Mouse (Mus musculus) central nervous system, embryonic 14 days (tissue): ENCODE results near the gene Fzd5. TPM values are rescaled to one million over a fixed set of nuclear protein-coding genes. Genes with fewer than 3 reads are reported as not detected.

Experiments
- polyA plus RNA-seq: library from polyadenylated mRNA; depleted of rRNA; stranded (reverse); fragments of >200 nt; gene quantifications from 2 replicates; pipeline ENCODE4 v1.2.3, GENCODE M21; 2012; rRNA removed

Fzd5 gene
- 1.5 and 1.7 TPM in 2 replicates for polyA plus RNA-seq

DNA sequence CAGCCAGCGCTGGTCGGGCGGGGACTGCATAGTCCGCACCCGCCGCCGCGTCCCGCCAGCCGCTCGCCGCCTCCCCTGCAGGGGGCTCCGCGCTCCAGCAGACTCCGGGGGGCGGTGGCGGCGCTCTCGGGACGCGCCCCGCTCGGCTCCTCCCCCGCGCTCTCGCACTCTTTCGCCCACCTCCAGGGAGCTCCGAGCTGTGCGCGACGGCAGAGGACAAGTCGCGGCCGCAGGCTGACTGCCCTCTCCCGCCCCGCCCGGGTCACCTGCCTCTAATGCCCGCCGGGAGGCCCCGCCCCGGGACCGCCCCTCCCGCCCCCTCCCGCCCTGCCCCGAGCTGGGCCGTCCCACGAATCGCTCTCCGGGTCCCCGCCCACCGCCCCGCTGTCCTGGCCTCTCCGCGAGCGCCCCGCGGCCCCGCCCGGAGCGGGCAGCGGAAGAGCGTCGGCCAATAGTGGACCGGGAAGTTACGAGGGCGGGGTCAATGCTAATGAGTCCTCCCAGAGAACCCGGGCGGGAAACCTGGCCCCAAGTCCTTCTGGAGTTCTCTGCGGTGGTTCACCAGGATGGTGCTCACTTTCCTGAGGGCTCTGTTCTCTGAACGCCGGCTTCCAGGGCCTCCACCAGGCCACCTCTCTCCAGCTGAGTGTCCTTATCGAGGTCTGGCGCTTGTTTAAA lies at the start of gene Fzd5:
Gene Fzd5, minus strand, starts transcription at position 250 of the 678 bp plus-strand sequence.

DNA sequence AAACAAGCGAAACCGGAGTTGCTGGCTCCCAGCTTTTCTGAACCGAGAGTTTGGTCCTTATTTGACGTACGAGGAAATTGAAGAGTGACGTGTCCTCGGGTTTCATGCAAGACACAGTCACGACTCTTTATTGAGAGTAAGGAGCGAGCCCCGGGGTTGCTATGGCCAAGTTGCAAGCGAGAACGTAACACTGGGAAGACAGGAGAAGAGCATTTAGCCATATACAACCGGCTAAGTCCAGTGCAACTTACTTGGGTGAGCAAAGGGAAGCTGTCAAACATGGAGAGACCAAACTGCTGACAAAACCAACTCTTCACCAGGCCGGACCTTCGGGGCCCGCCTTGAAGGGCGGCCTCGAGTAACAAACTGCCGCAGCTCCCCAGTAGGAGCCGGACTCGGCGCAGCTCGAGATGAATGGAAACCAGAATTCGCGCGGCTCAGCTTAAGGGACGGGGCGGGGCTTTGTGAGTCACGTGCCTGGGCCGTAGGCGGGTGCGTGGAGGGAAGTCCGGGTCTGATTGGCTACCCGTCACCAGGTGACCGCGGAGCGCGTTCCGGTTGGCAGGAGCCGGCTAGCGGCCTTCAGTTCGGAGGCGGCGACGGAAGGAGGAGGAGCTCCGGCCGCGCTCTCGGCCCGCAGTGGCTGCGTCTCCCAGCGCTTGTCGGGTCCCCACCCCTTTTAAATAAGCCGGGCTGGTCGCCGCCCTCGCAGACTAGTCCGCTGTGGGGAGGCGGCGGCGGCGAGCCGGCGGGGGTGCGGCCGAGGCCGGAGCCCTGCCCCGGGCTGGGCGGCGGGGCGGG lies 47.1 kb downstream of the Fzd5 start, which contains the start of gene Ccnyl1:
Gene Ccnyl1, plus strand, starts transcription at position 243 of the 801 bp plus-strand sequence.

Other genes starting within 250 kb of the Fzd5 start
- 22.5 and 26.3 TPM in 2 replicates for gene Creb1, start 205.1 kb downstream of the Fzd5 start, polyA plus RNA-seq
- 15.1 and 16.5 TPM in 2 replicates for gene Mettl21a, start 120.5 kb downstream of the Fzd5 start, polyA plus RNA-seq
- gene Ccnyl1, start 47.3 kb downstream of the Fzd5 start, polyA plus RNA-seq = 39.5 and 40.5 TPM in 2 replicates
- 4.9 and 5.3 TPM in 2 replicates for gene Plekhm3, start 219.1 kb upstream of the Fzd5 start, polyA plus RNA-seq